In genomic region chr11:69934681-69935080, GRCm38 (mm10) we compare ENCODE assay signal across 11 mouse cellular contexts. TPM values are rescaled to one million over a fixed set of nuclear protein-coding genes. Genes with fewer than 3 reads are reported as not detected.
A peak's percentile ranks its signal among the peaks of the same experiment; 100 is the strongest.
DNase-seq lines count a peak whose midpoint lies in the region; ATAC-seq and TF ChIP-seq lines count a peak whose summit lies in the region.
"Had no signal": no experiment of that assay in that cellular context is flagged by ENCODE, and none has a peak within 500 bp of the region (broad histone marks: within the 10 kb centered on the region; RNA-seq: fewer than 3 reads in every experiment).

No protein-coding gene starts in this region.

- H3K9me3 ChIP-seq in intestine, embryonic 14.5 days (ENCODE audit: control insufficient read depth, low read length), result no peaks in the 10 kb centered on the region
- H3K9me3 ChIP-seq in intestine, embryonic 16.5 days (ENCODE audit: control insufficient read depth, low read length), result no peaks in the 10 kb centered on the region
- H3K9me3 ChIP-seq in embryonic facial prominence, embryonic 15.5 days (replicated peaks), result no peaks in the 10 kb centered on the region
- no peaks in the 10 kb centered on the region for H3K9me3 ChIP-seq in limb, embryonic 11.5 days (ENCODE audit: control insufficient read depth, low read length)
- no peaks in the 10 kb centered on the region for H3K9me3 ChIP-seq in midbrain, postnatal 0 days (ENCODE audit: low read length)

- ATAC-seq in intestine, embryonic 14.5 days (replicated peaks; ENCODE audit: low FRiP score, low TSS enrichment, low read depth), result no peak
- no peak for ATAC-seq in intestine, embryonic 16.5 days
- no peak for ATAC-seq in embryonic facial prominence, embryonic 15.5 days (ENCODE audit: insufficient number of reproducible peaks, low FRiP score, low TSS enrichment, low read depth)
- no peak for ATAC-seq in limb, embryonic 11.5 days (ENCODE audit: insufficient number of reproducible peaks, low FRiP score, low TSS enrichment, low read depth)
- ATAC-seq in midbrain, postnatal 0 days (ENCODE audit: low FRiP score), result no peak

- H3K4me3 ChIP-seq in intestine, embryonic 14.5 days (ENCODE audit: low read depth, low read length), result no peak overlapping the region
- no peak overlapping the region; the same call in 1 of the 2 replicates for H3K4me3 ChIP-seq in intestine, embryonic 16.5 days (ENCODE audit: low read length)
- peak overlapping the region; percentile 58 for H3K4me3 ChIP-seq in embryonic facial prominence, embryonic 15.5 days (replicated peaks)
- H3K4me3 ChIP-seq in limb, embryonic 11.5 days (ENCODE audit: low read depth, low read length), result peak overlapping the region; percentile 3; the same call in 1 of the 2 replicates
- no peak overlapping the region for H3K4me3 ChIP-seq in midbrain, postnatal 0 days (ENCODE audit: low read depth, low read length)

- H3K4me2 ChIP-seq in intestine, embryonic 14.5 days (ENCODE audit: low read length), result peak overlapping the region; percentile 41
- no peak overlapping the region; the same call in 1 of the 2 replicates for H3K4me2 ChIP-seq in intestine, embryonic 16.5 days (ENCODE audit: low read depth, low read length)
- H3K4me2 ChIP-seq in embryonic facial prominence, embryonic 15.5 days (replicated peaks), result peak overlapping the region; percentile 44; the same call in 1 of the 2 replicates
- peak overlapping the region; percentile 99 for H3K4me2 ChIP-seq in limb, embryonic 11.5 days (ENCODE audit: low read depth, severe bottlenecking)
- H3K4me2 ChIP-seq in midbrain, postnatal 0 days (ENCODE audit: low read depth, low read length, poor library complexity, severe bottlenecking), result peak overlapping the region; percentile 28; the same call in 1 of the 2 replicates

- H3K4me1 ChIP-seq in intestine, embryonic 14.5 days (replicated peaks; ENCODE audit: control insufficient read depth, insufficient read depth, low read length), result peaks cover 15% of the 10 kb centered on the region
- peaks cover 35% of the 10 kb centered on the region for H3K4me1 ChIP-seq in intestine, embryonic 16.5 days (ENCODE audit: control insufficient read depth, insufficient read depth, low read length)
- peaks cover 45% of the 10 kb centered on the region for H3K4me1 ChIP-seq in embryonic facial prominence, embryonic 15.5 days
- H3K4me1 ChIP-seq in limb, embryonic 11.5 days (ENCODE audit: control insufficient read depth, insufficient read depth, low read length), result peaks cover 30% of the 10 kb centered on the region
- H3K4me1 ChIP-seq in midbrain, postnatal 0 days (ENCODE audit: insufficient read depth, low read length), result no peaks in the 10 kb centered on the region

- H3K27ac ChIP-seq in intestine, embryonic 14.5 days (ENCODE audit: low read depth), result no peak overlapping the region
- H3K27ac ChIP-seq in intestine, embryonic 16.5 days (ENCODE audit: low read length), result no peak overlapping the region
- no peak overlapping the region for H3K27ac ChIP-seq in embryonic facial prominence, embryonic 15.5 days (replicated peaks)
- no peak overlapping the region for H3K27ac ChIP-seq in limb, embryonic 11.5 days (replicated peaks; ENCODE audit: low read depth, low read length)
- no peak overlapping the region for H3K27ac ChIP-seq in midbrain, postnatal 0 days (ENCODE audit: low read depth, low read length)

- WGBS in intestine, embryonic 14.5 days, result 11% methylated on average over 6 of the region's 6 CpGs
- WGBS in intestine, embryonic 16.5 days, result 16% methylated on average over 6 of the region's 6 CpGs
- 16% methylated on average over 6 of the region's 6 CpGs for WGBS in embryonic facial prominence, embryonic 15.5 days
- 24% methylated on average over 6 of the region's 6 CpGs for WGBS in limb, embryonic 11.5 days
- 22% methylated on average over 6 of the region's 6 CpGs for WGBS in midbrain, postnatal 0 days

- DNase-seq in intestine, embryonic 14.5 days (ENCODE audit: low spot score), result no peak
- no peak for DNase-seq in limb, embryonic 11.5 days (ENCODE audit: low spot score)
- DNase-seq in midbrain, postnatal 0 days (ENCODE audit: low spot score), result no peak
- no peak for DNase-seq in adrenal gland, postnatal 36 days
- DNase-seq in frontal cortex, postnatal 10 days (ENCODE audit: low spot score in 2 of 2), result no peak
- DNase-seq in cerebellum, postnatal 10 days, result no peak

- H3K27me3 ChIP-seq in intestine, embryonic 14.5 days (replicated peaks; ENCODE audit: control insufficient read depth, insufficient read depth, low read length), result no peaks in the 10 kb centered on the region
- H3K27me3 ChIP-seq in intestine, embryonic 16.5 days (replicated peaks; ENCODE audit: control insufficient read depth, insufficient read depth, low read length), result 0 out of 2 replicates have a peak, but pooled peaks cover 3% of the 10 kb centered on the region
- H3K27me3 ChIP-seq in embryonic facial prominence, embryonic 15.5 days, result peaks cover 13% of the 10 kb centered on the region; the same call in 1 of the 2 replicates
- peaks cover 8% of the 10 kb centered on the region for H3K27me3 ChIP-seq in limb, embryonic 11.5 days (ENCODE audit: control insufficient read depth, insufficient read depth, low read length)
- peaks cover 3% of the 10 kb centered on the region; the same call in 1 of the 2 replicates for H3K27me3 ChIP-seq in midbrain, postnatal 0 days (ENCODE audit: insufficient read depth, low read length)

- no peaks in the 10 kb centered on the region for H3K36me3 ChIP-seq in intestine, embryonic 14.5 days (ENCODE audit: control insufficient read depth, insufficient read depth, low read length)
- H3K36me3 ChIP-seq in intestine, embryonic 16.5 days (ENCODE audit: control insufficient read depth, insufficient read depth, low read length), result no peaks in the 10 kb centered on the region
- no peaks in the 10 kb centered on the region for H3K36me3 ChIP-seq in embryonic facial prominence, embryonic 15.5 days
- H3K36me3 ChIP-seq in limb, embryonic 11.5 days (ENCODE audit: control insufficient read depth, insufficient read depth, low read length), result no peaks in the 10 kb centered on the region
- no peaks in the 10 kb centered on the region for H3K36me3 ChIP-seq in midbrain, postnatal 0 days (ENCODE audit: insufficient read depth, low read length)

- no peak overlapping the region for H3K9ac ChIP-seq in intestine, embryonic 14.5 days (ENCODE audit: low read length)
- no peak overlapping the region; the same call in 1 of the 2 replicates for H3K9ac ChIP-seq in intestine, embryonic 16.5 days (ENCODE audit: low read depth, low read length)
- H3K9ac ChIP-seq in embryonic facial prominence, embryonic 15.5 days, result no peak overlapping the region
- H3K9ac ChIP-seq in limb, embryonic 11.5 days (ENCODE audit: low read length), result 0 out of 2 replicates have a peak overlapping the region, but pooled peaks have one; percentile 27
- H3K9ac ChIP-seq in midbrain, postnatal 0 days (replicated peaks; ENCODE audit: low read length, poor library complexity, severe bottlenecking), result no peak overlapping the region

- no peak for TF ChIP-seq CTCF in midbrain, postnatal 0 days (IDR thresholded peaks at IDR 0.05)

RNA-seq across cellular contexts. Expression of gene Ybx2, which starts 0.9 kb away (rescaled TPM):
- 4.6 and 4.8 TPM in 2 replicates for polyA plus RNA-seq in intestine, embryonic 14.5 days (2014; fragmentation: Nextera tagmentation; extraction: Ambion mirVana)
- 1.3 and 2.1 TPM in 2 replicates for polyA plus RNA-seq in intestine, embryonic 16.5 days (2015; fragmentation: Nextera tagmentation; extraction: Ambion mirVana)
- polyA plus RNA-seq in embryonic facial prominence, embryonic 15.5 days (2015; fragmentation: Nextera tagmentation; extraction: Ambion mirVana), result 2.7 and 6.2 TPM in 2 replicates
- 11.2 and 11.3 TPM in 2 replicates for polyA plus RNA-seq in limb, embryonic 11.5 days (2014; fragmentation: Nextera tagmentation; extraction: Ambion mirVana)
- 5.0 and 8.4 TPM in 2 replicates for total RNA-seq in midbrain, postnatal 0 days (2014; rRNA removed)
- 3.4 and 4.2 TPM in 2 replicates for polyA plus RNA-seq in midbrain, postnatal 0 days (2015; fragmentation: Nextera tagmentation; extraction: Ambion mirVana)
- total RNA-seq in adrenal gland, postnatal 36 days (2021), result 10 to 100 TPM; 11.5 to 11.8 TPM

RNA-seq across cellular contexts. Expression of gene Eif5a, which starts 12.9 kb away (rescaled TPM):
- polyA plus RNA-seq in intestine, embryonic 14.5 days (2014; fragmentation: Nextera tagmentation; extraction: Ambion mirVana), result 1,854 and 1,877 TPM in 2 replicates
- 1,478 and 1,683 TPM in 2 replicates for polyA plus RNA-seq in intestine, embryonic 16.5 days (2015; fragmentation: Nextera tagmentation; extraction: Ambion mirVana)
- polyA plus RNA-seq in embryonic facial prominence, embryonic 15.5 days (2015; fragmentation: Nextera tagmentation; extraction: Ambion mirVana), result 1,531 and 1,570 TPM in 2 replicates
- 2,284 and 2,370 TPM in 2 replicates for polyA plus RNA-seq in limb, embryonic 11.5 days (2014; fragmentation: Nextera tagmentation; extraction: Ambion mirVana)
- total RNA-seq in midbrain, postnatal 0 days (2014; rRNA removed), result 452 and 486 TPM in 2 replicates
- polyA plus RNA-seq in midbrain, postnatal 0 days (2015; fragmentation: Nextera tagmentation; extraction: Ambion mirVana), result 1,054 and 1,096 TPM in 2 replicates
- 100 to 1,000 TPM; 619 to 640 TPM for total RNA-seq in adrenal gland, postnatal 36 days (2021)

RNA-seq across cellular contexts. Expression of gene Slc2a4, which starts 13.3 kb away (rescaled TPM):
- polyA plus RNA-seq in intestine, embryonic 14.5 days (2014; fragmentation: Nextera tagmentation; extraction: Ambion mirVana), result 25.8 and 32.2 TPM in 2 replicates
- polyA plus RNA-seq in intestine, embryonic 16.5 days (2015; fragmentation: Nextera tagmentation; extraction: Ambion mirVana), result 21.5 and 22.6 TPM in 2 replicates
- 21.1 and 21.7 TPM in 2 replicates for polyA plus RNA-seq in embryonic facial prominence, embryonic 15.5 days (2015; fragmentation: Nextera tagmentation; extraction: Ambion mirVana)
- polyA plus RNA-seq in limb, embryonic 11.5 days (2014; fragmentation: Nextera tagmentation; extraction: Ambion mirVana), result 21.0 and 22.7 TPM in 2 replicates
- 8.8 and 9.0 TPM in 2 replicates for total RNA-seq in midbrain, postnatal 0 days (2014; rRNA removed)
- 3.4 and 4.0 TPM in 2 replicates for polyA plus RNA-seq in midbrain, postnatal 0 days (2015; fragmentation: Nextera tagmentation; extraction: Ambion mirVana)
- 10 to 100 TPM; 60.2 to 90.0 TPM for total RNA-seq in adrenal gland, postnatal 36 days (2021)

RNA-seq across cellular contexts. Expression of gene Gps2, which starts 21.0 kb away (rescaled TPM):
- polyA plus RNA-seq in intestine, embryonic 14.5 days (2014; fragmentation: Nextera tagmentation; extraction: Ambion mirVana), result 71.2 and 72.3 TPM in 2 replicates
- 60.0 and 63.8 TPM in 2 replicates for polyA plus RNA-seq in intestine, embryonic 16.5 days (2015; fragmentation: Nextera tagmentation; extraction: Ambion mirVana)
- polyA plus RNA-seq in embryonic facial prominence, embryonic 15.5 days (2015; fragmentation: Nextera tagmentation; extraction: Ambion mirVana), result 84.5 and 85.1 TPM in 2 replicates
- polyA plus RNA-seq in limb, embryonic 11.5 days (2014; fragmentation: Nextera tagmentation; extraction: Ambion mirVana), result 90.8 and 94.0 TPM in 2 replicates
- 45.8 and 47.6 TPM in 2 replicates for total RNA-seq in midbrain, postnatal 0 days (2014; rRNA removed)
- 60.3 and 64.3 TPM in 2 replicates for polyA plus RNA-seq in midbrain, postnatal 0 days (2015; fragmentation: Nextera tagmentation; extraction: Ambion mirVana)
- 10 to 100 TPM; 47.1 to 47.6 TPM for total RNA-seq in adrenal gland, postnatal 36 days (2021)

RNA-seq across cellular contexts. Expression of gene Cldn7, which starts 29.9 kb away (rescaled TPM):
- 425 and 461 TPM in 2 replicates for polyA plus RNA-seq in intestine, embryonic 14.5 days (2014; fragmentation: Nextera tagmentation; extraction: Ambion mirVana)
- polyA plus RNA-seq in intestine, embryonic 16.5 days (2015; fragmentation: Nextera tagmentation; extraction: Ambion mirVana), result 1,377 and 1,415 TPM in 2 replicates
- polyA plus RNA-seq in embryonic facial prominence, embryonic 15.5 days (2015; fragmentation: Nextera tagmentation; extraction: Ambion mirVana), result 37.5 and 57.4 TPM in 2 replicates
- 12.7 and 13.2 TPM in 2 replicates for polyA plus RNA-seq in limb, embryonic 11.5 days (2014; fragmentation: Nextera tagmentation; extraction: Ambion mirVana)
- not detected in 2 replicates for total RNA-seq in midbrain, postnatal 0 days (2014; rRNA removed)
- 0.57 TPM in 1 of 2 replicates, not detected in the other for polyA plus RNA-seq in midbrain, postnatal 0 days (2015; fragmentation: Nextera tagmentation; extraction: Ambion mirVana)
- 1 to 10 TPM in 1 of 2 experiments, not detected in 1; 1.2 TPM for total RNA-seq in adrenal gland, postnatal 36 days (2021)
- total RNA-seq: gastrocnemius, adult 18-20 months; left cerebral cortex, adult 18-20 months had no signal
- polyA plus RNA-seq: Patski had no signal

Comparison
In these comparisons a context has a peak if more than half of its experiments do, and no peak if none do; other contexts are left out.
1. H3K4me3 ChIP-seq: peak in embryonic facial prominence, embryonic 15.5 days (single experiment) and limb, embryonic 11.5 days (single experiment); none in intestine, embryonic 14.5 days (single experiment), intestine, embryonic 16.5 days (single experiment) and midbrain, postnatal 0 days (single experiment).